Mouse (Mus musculus) spleen, adult 2 months (tissue): ENCODE measurements around the gene Anks1. TPM values are rescaled to one million over a fixed set of nuclear protein-coding genes. Genes with fewer than 3 reads are reported as not detected.
A peak's percentile ranks its signal among the peaks of the same experiment; 100 is the strongest.

Source experiments
- DNase-seq, 2 experiments: peaks; one replicate each; pipeline versions ENCODE4 v3.0.0 to v3.0.0-alpha.2; 2012 to 2021; ENCODE audit warnings: low spot score in 2 of 2, low read depth in 1 of 2
- H3K27ac ChIP-seq: fragments of 200-500 bp; 2 replicates; pipeline ENCODE4 v1.5.1; 2012; ENCODE audit warnings: low read length, inconsistent platforms; ENCODE audit not compliant: insufficient read depth
- H3K27me3 ChIP-seq: fragments of 200-500 bp; 2 replicates; pipeline ENCODE4 v1.6.1; 2012; ENCODE audit warnings: mild to moderate bottlenecking, moderate library complexity, low read length, inconsistent platforms; ENCODE audit not compliant: control insufficient read depth, insufficient read depth
- H3K36me3 ChIP-seq: fragments of 200-500 bp; 2 replicates; pipeline ENCODE4 v1.6.1; 2012; ENCODE audit warnings: mild to moderate bottlenecking, low read length, inconsistent platforms; ENCODE audit not compliant: control insufficient read depth, insufficient read depth
- H3K4me1 ChIP-seq: fragments of 200-500 bp; 2 replicates; pipeline ENCODE4 v1.6.1; 2011; ENCODE audit warnings: inconsistent platforms; ENCODE audit not compliant: control insufficient read depth, insufficient read depth, insufficient read length
- H3K4me3 ChIP-seq: fragments of 200-500 bp; 2 replicates; pipeline ENCODE4 v1.5.1; 2011; ENCODE audit warnings: mild to moderate bottlenecking, inconsistent platforms; ENCODE audit not compliant: insufficient read depth, insufficient read length; ENCODE audit errors: extremely low read depth
- CTCF ChIP-seq: fragments of 200-500 bp; IDR thresholded peaks from 2 replicates; pipeline ENCODE4 v1.5.1; 2011; ENCODE audit warnings: mild to moderate bottlenecking, inconsistent platforms; ENCODE audit not compliant: insufficient read depth, insufficient read length, insufficient replicate concordance; ENCODE audit errors: extremely low read depth
- POLR2A ChIP-seq: fragments of 200-500 bp; IDR thresholded peaks from 2 replicates; pipeline ENCODE4 v1.6.1; 2011; ENCODE audit warnings: low read depth, low read length, inconsistent platforms
- WGBS: fragments of 180-500 bp; shearing (Covaris S2); methylation state at CpG from one replicate; pipeline ENCODE4 v1.1.7; 2018; 5-methylcytosine and 5-hydroxymethylcytosine counted together
- polyA plus RNA-seq: library from polyadenylated mRNA; depleted of rRNA; stranded (reverse); fragments of >200 nt; gene quantifications from 2 replicates; pipeline ENCODE4 v1.2.3, GENCODE M21; 2012

The Anks1 gene
- polyA plus RNA-seq, 1 experiment = 25.9 TPM

- H3K36me3 ChIP-seq = no peaks in the 10 kb centered on the region
- H3K27ac ChIP-seq = peak overlapping the region; percentile 79
- H3K4me1 ChIP-seq = peaks cover 29% of the 10 kb centered on the region
- TF ChIP-seq CTCF (no peak), POLR2A (no peak)
- DNase-seq = no peak
- H3K4me3 ChIP-seq = no peak overlapping the region
- 34% methylated on average over 4 of the region's 4 CpGs for WGBS
- H3K27me3 ChIP-seq = no peaks in the 10 kb centered on the region
These were observed 105.3 kb downstream of the Anks1 start for GRCm38 (mm10) chr17:28014449-28014848.

GRCm38 (mm10) chr17:28015068-28015730, 106.1 kb downstream of the Anks1 start:
- Histone ChIP-seq H3K4me3 (peak overlapping the region; percentile 24), H3K27me3 (no peaks in the 10 kb centered on the region), H3K36me3 (no peaks in the 10 kb centered on the region), H3K27ac (peak overlapping the region; percentile 79), H3K4me1 (peaks cover 29% of the 10 kb centered on the region)
- TF ChIP-seq CTCF = no peak
- no peak for TF ChIP-seq POLR2A
- 9% methylated on average over 17 of the region's 17 CpGs for WGBS
- peak; percentile 34 to 46 for DNase-seq

- TF ChIP-seq CTCF = no peak
- no peak for TF ChIP-seq POLR2A
- Histone ChIP-seq H3K36me3 (no peaks in the 10 kb centered on the region), H3K4me3 (no peak overlapping the region), H3K27me3 (no peaks in the 10 kb centered on the region), H3K27ac (peak overlapping the region; percentile 79; the same call in 1 of the 2 replicates), H3K4me1 (peaks cover 29% of the 10 kb centered on the region)
- DNase-seq = no peak
- WGBS = 60% methylated on average over 8 of the region's 8 CpGs
These were observed 107.1 kb downstream of the Anks1 start for GRCm38 (mm10) chr17:28016056-28016797.

GRCm38 (mm10) chr17:28018344-28018743, 109.2 kb downstream of the Anks1 start:
- H3K36me3 ChIP-seq = no peaks in the 10 kb centered on the region
- H3K4me1 ChIP-seq = peaks cover 24% of the 10 kb centered on the region
- H3K4me3 ChIP-seq = no peak overlapping the region
- TF ChIP-seq CTCF (no peak), POLR2A (no peak)
- WGBS = 91% methylated on average over 6 of the region's 6 CpGs
- no peaks in the 10 kb centered on the region for H3K27me3 ChIP-seq
- no peak for DNase-seq
- no peak overlapping the region for H3K27ac ChIP-seq

- WGBS = 79% methylated on average over 11 of the region's 11 CpGs
- H3K27ac ChIP-seq = no peak overlapping the region
These were observed 109.7 kb downstream of the Anks1 start for GRCm38 (mm10) chr17:28018776-28019175.

GRCm38 (mm10) chr17:28019785-28020696, 110.9 kb downstream of the Anks1 start:
- DNase-seq = no peak
- Histone ChIP-seq H3K27me3 (no peaks in the 10 kb centered on the region), H3K36me3 (no peaks in the 10 kb centered on the region), H3K4me3 (no peak overlapping the region), H3K4me1 (peaks cover 9% of the 10 kb centered on the region; the same call in 1 of the 2 replicates), H3K27ac (no peak overlapping the region)
- 80% methylated on average over 21 of the region's 21 CpGs for WGBS
- TF ChIP-seq CTCF (no peak), POLR2A (no peak)

More at GRCm38 (mm10) chr17:28018776-28019175, 109.7 kb downstream of the Anks1 start:
- TF ChIP-seq POLR2A (no peak), CTCF (no peak)
- H3K4me3 ChIP-seq = no peak overlapping the region
- H3K27me3 ChIP-seq = no peaks in the 10 kb centered on the region
- no peaks in the 10 kb centered on the region for H3K36me3 ChIP-seq
- DNase-seq = no peak
- H3K4me1 ChIP-seq = peaks cover 20% of the 10 kb centered on the region
